Mouse (Mus musculus) cerebellum, adult 2 months (tissue): Measurements from ENCODE around the gene Scpep1.

Experiments used
- CTCF ChIP-seq: fragments of 200-500 bp; IDR thresholded peaks from 2 replicates; pipeline ENCODE4 v1.5.1; 2011; ENCODE audit warnings: low read depth, mild to moderate bottlenecking, control low read depth, low read length, moderate library complexity, borderline replicate concordance; ENCODE audit not compliant: insufficient read depth
- POLR2A ChIP-seq: fragments of 200-500 bp; IDR thresholded peaks from 2 replicates; pipeline ENCODE4 v1.6.1; 2011; ENCODE audit warnings: low read length, control low read depth, borderline replicate concordance; ENCODE audit not compliant: insufficient read depth

GRCm38 (mm10) chr11:88926566-88926965, 28.7 kb downstream of the Scpep1 start:
- TF ChIP-seq CTCF (no peak), POLR2A (no peak)
